Mouse (Mus musculus) stomach, postnatal 0 days (tissue): ENCODE measurements around the gene Paxbp1.

ENCODE experiments used
- CTCF ChIP-seq: IDR thresholded peaks from 2 replicates; pipeline ENCODE4 v1.5.1; 2016; ENCODE audit warnings: antibody characterized with exemption, low read depth, mild to moderate bottlenecking, moderate library complexity
- EP300 ChIP-seq: optimal IDR thresholded peaks from 2 replicates; pipeline ENCODE3; 2016; ENCODE audit warnings: antibody characterized with exemption

DNA sequence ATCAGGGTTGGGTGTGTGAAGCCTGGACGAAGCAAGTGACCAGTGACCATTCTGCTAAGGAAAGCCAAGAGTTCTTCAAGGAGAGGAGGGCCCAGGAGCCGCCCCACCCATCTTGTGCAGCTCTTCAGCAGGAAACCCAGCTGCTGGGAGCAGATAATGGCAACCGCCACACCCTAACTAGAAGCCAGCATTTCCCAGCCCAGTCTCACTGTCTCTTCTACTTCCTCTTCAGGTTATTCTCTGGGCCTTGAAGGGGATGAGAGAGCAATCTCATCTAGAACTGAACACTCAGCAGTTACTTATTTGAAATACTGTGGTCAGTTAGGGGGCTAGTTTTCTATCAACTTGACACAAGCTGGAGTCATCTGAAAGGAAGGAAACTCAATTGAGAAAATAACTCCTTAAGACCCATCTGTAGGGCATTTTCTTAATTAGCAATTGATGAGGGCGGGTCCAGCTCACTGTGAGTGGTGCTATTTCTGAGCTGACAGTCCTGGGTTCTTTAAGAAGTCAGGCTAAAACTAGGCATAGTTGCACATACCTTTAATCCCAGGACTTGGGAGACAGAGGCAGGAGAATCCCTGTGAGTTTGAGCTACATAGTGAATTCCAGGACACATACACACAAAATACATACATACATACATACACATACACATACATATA is 42.4 kb upstream of the Paxbp1 start:
- no peak for TF ChIP-seq CTCF
- TF ChIP-seq EP300 = no peak
